Mouse (Mus musculus) urinary bladder, postnatal 25 days (tissue): ENCODE results near the gene Ak2.

Experiments
- DNase-seq: peaks from one replicate; pipeline ENCODE4 v3.0.0; 2022; ENCODE audit warnings: low spot score

Gene Ak2

GRCm38 (mm10) chr4:129048501-129049305 is 56.9 kb downstream of the Ak2 start:
- peak; percentile 58 for DNase-seq

GRCm38 (mm10) chr4:129049306-129050011 is 57.7 kb downstream of the Ak2 start:
- DNase-seq = no peak

GRCm38 (mm10) chr4:129050365-129050764 is 58.6 kb downstream of the Ak2 start:
- no peak for DNase-seq

- no peak for DNase-seq
Measured at GRCm38 (mm10) chr4:129050901-129051417, 59.2 kb downstream of the Ak2 start.

GRCm38 (mm10) chr4:129051461-129052183 is 59.9 kb downstream of the Ak2 start:
- no peak for DNase-seq

- DNase-seq = no peak
Measured at GRCm38 (mm10) chr4:129054757-129055156, 63.0 kb downstream of the Ak2 start.

GRCm38 (mm10) chr4:129055562-129055961 is 63.8 kb downstream of the Ak2 start:
- DNase-seq = no peak

GRCm38 (mm10) chr4:129057533-129058206 is 65.9 kb downstream of the Ak2 start:
- peak; percentile 98 for DNase-seq

- peak; percentile 45 for DNase-seq
Measured at GRCm38 (mm10) chr4:129058207-129059092, 66.7 kb downstream of the Ak2 start, which contains the start of gene Rnf19b. TSS of gene Rnf19b (plus strand) at chr4:129058271.

- DNase-seq = no peak
Measured at GRCm38 (mm10) chr4:129059125-129059551, 67.4 kb downstream of the Ak2 start.

- no peak for DNase-seq
Measured at GRCm38 (mm10) chr4:129059922-129060321, 68.2 kb downstream of the Ak2 start.
